Mouse (Mus musculus): ENCODE measurements at regions not wholly inside any gene's neighbourhood (a gene's known extent, or its start where the extent isn't known, plus 50 kb on each side); places are given as distances from the start of the nearest gene placed in this dataset.
"Not testable (repeated sequence)": the region's sequence is repeated elsewhere in the genome, so short reads cannot be mapped to it uniquely, and the experiment has no call there.

GRCm38 (mm10) chr13:69129056-69129620, 129.8 kb upstream of the Adcy2 start:
- Histone ChIP-seq H3K9me3 (ENCODE audit: control insufficient read depth, low read length) (no peaks in the 10 kb centered on the region), H3K36me3 (ENCODE audit: control insufficient read depth, insufficient read depth, low read length) (no peaks in the 10 kb centered on the region), H3K27me3 (ENCODE audit: control insufficient read depth, insufficient read depth, low read length) (no peaks in the 10 kb centered on the region), H3K27ac (replicated peaks; ENCODE audit: low read depth, low read length) (no peak overlapping the region), H3K4me3 (replicated peaks; ENCODE audit: low read length) (no peak overlapping the region), H3K9ac (ENCODE audit: low read depth, low read length, severe bottlenecking) (no peak overlapping the region), H3K4me2 (replicated peaks; ENCODE audit: low read depth, low read length, severe bottlenecking) (no peak overlapping the region), H3K4me1 (ENCODE audit: control insufficient read depth, insufficient read depth, low read length) (no peaks in the 10 kb centered on the region)
- ATAC-seq (ENCODE audit: low FRiP score, low read depth) (no peak), DNase-seq (ENCODE audit: low spot score) (no peak)
- 77% methylated on average over 8 of the region's 8 CpGs for whole genome bisulfite sequencing
- TF ChIP-seq POLR2A (IDR thresholded peaks at IDR 0.05; ENCODE audit: borderline replicate concordance, extremely low read depth, insufficient read depth, insufficient read length), result no peak

DNA sequence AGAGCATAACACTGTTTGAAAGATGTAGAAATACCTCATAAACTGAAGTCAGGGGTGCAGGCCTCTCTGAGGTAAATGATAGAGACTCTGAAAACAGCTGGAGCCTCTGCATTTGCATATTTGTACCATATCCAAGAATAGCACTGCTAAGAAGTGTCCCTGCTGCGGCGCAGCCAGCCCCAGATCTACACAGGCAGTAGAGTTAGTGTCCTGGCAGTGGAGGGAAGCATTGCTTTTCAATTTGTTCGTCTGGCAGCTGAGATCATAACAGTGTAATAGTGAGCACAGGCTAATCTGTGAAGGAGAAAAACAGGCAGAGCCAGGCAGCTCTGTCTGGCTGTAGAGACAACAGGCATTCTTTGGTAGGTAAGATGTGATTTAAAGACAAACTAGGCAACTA, 128.2 kb upstream of the Adcy2 start:
- Histone ChIP-seq H3K4me1 (ENCODE audit: control insufficient read depth, insufficient read depth, low read length) (no peaks in the 10 kb centered on the region), H3K36me3 (ENCODE audit: control insufficient read depth, insufficient read depth, low read length) (no peaks in the 10 kb centered on the region), H3K27me3 (ENCODE audit: control insufficient read depth, insufficient read depth, low read length) (no peaks in the 10 kb centered on the region), H3K4me2 (replicated peaks; ENCODE audit: low read depth, low read length, severe bottlenecking) (no peak overlapping the region), H3K9me3 (ENCODE audit: control insufficient read depth, low read length) (no peaks in the 10 kb centered on the region), H3K9ac (ENCODE audit: low read depth, low read length, severe bottlenecking) (no peak overlapping the region), H3K27ac (replicated peaks; ENCODE audit: low read depth, low read length) (no peak overlapping the region), H3K4me3 (replicated peaks; ENCODE audit: low read length) (no peak overlapping the region)
- DNase-seq (ENCODE audit: low spot score), result peak; percentile 35
- 50% methylated on average over 3 of the region's 3 CpGs for WGBS
- no peak for TF ChIP-seq POLR2A (IDR thresholded peaks at IDR 0.05; ENCODE audit: borderline replicate concordance, extremely low read depth, insufficient read depth, insufficient read length)
- peak; percentile 53 for ATAC-seq (ENCODE audit: low FRiP score, low read depth)

DNA sequence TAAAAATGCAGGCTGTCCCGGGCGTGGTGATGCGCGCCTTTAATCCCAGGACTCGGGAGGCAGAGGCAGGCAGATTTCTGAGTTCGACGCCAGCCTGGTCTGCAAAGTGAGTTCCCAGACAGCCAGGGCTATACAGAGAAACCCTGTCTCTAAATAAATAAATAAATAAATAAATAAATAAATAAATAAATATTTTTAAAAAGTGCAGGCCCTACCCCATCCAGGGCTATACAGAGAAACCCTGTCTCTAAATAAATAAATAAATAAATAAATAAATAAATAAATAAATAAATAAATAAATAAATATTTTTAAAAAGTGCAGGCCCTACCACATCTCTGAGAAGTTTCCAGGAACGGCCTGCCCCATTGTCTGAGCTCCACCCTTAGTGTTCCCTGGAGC, 119.4 kb upstream of the Adcy2 start:
- not testable (repeated sequence) for H3K9me3 ChIP-seq (ENCODE audit: control insufficient read depth, low read length); H3K36me3 ChIP-seq (ENCODE audit: control insufficient read depth, insufficient read depth, low read length); H3K4me3 ChIP-seq (replicated peaks; ENCODE audit: low read length); H3K27ac ChIP-seq (replicated peaks; ENCODE audit: low read depth, low read length); DNase-seq (ENCODE audit: low spot score); H3K4me1 ChIP-seq (ENCODE audit: control insufficient read depth, insufficient read depth, low read length); H3K27me3 ChIP-seq (ENCODE audit: control insufficient read depth, insufficient read depth, low read length); H3K4me2 ChIP-seq (replicated peaks; ENCODE audit: low read depth, low read length, severe bottlenecking); H3K9ac ChIP-seq (ENCODE audit: low read depth, low read length, severe bottlenecking)
- ATAC-seq (ENCODE audit: low FRiP score, low read depth), result peak; percentile 37; the same call in 1 of the 2 replicates
- WGBS, result 95% methylated on average over 8 of the region's 8 CpGs

- 65% methylated on average over 2 of the region's 2 CpGs for WGBS
- Histone ChIP-seq H3K4me2 (replicated peaks; ENCODE audit: low read depth, low read length, severe bottlenecking) (no peak overlapping the region), H3K4me3 (replicated peaks; ENCODE audit: low read length) (no peak overlapping the region), H3K4me1 (ENCODE audit: control insufficient read depth, insufficient read depth, low read length) (no peaks in the 10 kb centered on the region), H3K9ac (ENCODE audit: low read depth, low read length, severe bottlenecking) (no peak overlapping the region), H3K27me3 (ENCODE audit: control insufficient read depth, insufficient read depth, low read length) (no peaks in the 10 kb centered on the region), H3K9me3 (ENCODE audit: control insufficient read depth, low read length) (no peaks in the 10 kb centered on the region), H3K36me3 (ENCODE audit: control insufficient read depth, insufficient read depth, low read length) (no peaks in the 10 kb centered on the region), H3K27ac (replicated peaks; ENCODE audit: low read depth, low read length) (no peak overlapping the region)
- DNase-seq (ENCODE audit: low spot score) (no peak), ATAC-seq (ENCODE audit: low FRiP score, low read depth) (no peak)
- no peak for TF ChIP-seq POLR2A (IDR thresholded peaks at IDR 0.05; ENCODE audit: borderline replicate concordance, extremely low read depth, insufficient read depth, insufficient read length)
Observed at GRCm38 (mm10) chr13:69109168-69109567, 109.8 kb upstream of the Adcy2 start.

DNA sequence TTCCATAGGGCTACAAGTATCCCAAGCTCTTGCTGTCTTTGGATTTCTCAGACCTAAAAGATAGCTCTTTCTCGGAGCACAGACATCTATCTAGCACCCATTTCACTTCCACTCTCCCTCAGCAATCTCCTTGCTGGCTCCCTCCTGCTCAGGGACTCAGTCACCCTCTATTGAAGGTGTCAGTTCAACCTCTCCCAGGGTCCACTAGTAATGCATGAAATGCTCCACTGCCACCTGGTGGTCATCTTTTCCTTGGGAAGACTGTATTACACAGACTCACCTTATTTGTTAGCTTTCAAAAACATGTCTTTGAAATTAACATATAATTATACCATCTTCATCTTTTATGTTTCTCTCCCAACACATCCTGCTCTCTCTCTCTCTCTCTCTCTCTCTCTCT, 87.3 kb upstream of the Adcy2 start:
- no peaks in the 10 kb centered on the region for H3K27me3 ChIP-seq (ENCODE audit: control insufficient read depth, insufficient read depth, low read length)
- H3K36me3 ChIP-seq (ENCODE audit: control insufficient read depth, insufficient read depth, low read length), result no peaks in the 10 kb centered on the region
- WGBS, result 58% methylated on average over 1 of the region's 1 CpGs
- no peaks in the 10 kb centered on the region for H3K9me3 ChIP-seq (ENCODE audit: control insufficient read depth, low read length)
- H3K27ac ChIP-seq (replicated peaks; ENCODE audit: low read depth, low read length), result no peak overlapping the region
- TF ChIP-seq POLR2A (IDR thresholded peaks at IDR 0.05; ENCODE audit: borderline replicate concordance, extremely low read depth, insufficient read depth, insufficient read length), result no peak
- H3K4me1 ChIP-seq (ENCODE audit: control insufficient read depth, insufficient read depth, low read length), result no peaks in the 10 kb centered on the region
- ATAC-seq (ENCODE audit: low FRiP score, low read depth) (no peak), DNase-seq (ENCODE audit: low spot score) (peak; percentile 72)
- no peak overlapping the region for H3K4me3 ChIP-seq (replicated peaks; ENCODE audit: low read length)
- no peak overlapping the region for H3K4me2 ChIP-seq (replicated peaks; ENCODE audit: low read depth, low read length, severe bottlenecking)
- no peak overlapping the region for H3K9ac ChIP-seq (ENCODE audit: low read depth, low read length, severe bottlenecking)

DNA sequence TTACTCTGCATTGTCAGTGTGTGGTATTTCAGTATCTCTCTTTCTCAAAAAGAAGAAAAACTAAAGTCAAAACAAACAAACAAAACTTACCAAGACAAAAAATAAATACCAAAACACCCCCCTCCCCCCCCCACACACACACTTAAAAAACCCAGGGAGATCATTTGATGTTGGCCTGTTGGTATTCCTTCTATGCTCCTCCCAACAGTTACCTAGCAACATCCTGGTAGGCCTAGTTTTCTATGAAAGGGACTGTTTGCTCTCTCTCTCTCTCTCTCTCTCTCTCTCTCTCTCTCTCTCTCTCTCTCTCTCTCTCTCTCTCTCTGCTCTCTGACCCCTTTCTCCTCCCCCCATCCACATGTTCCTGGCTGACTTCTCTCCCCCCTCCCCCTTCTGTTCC, 71.0 kb upstream of the Adcy2 start:
- no peak overlapping the region for H3K4me3 ChIP-seq (replicated peaks; ENCODE audit: low read length)
- no peaks in the 10 kb centered on the region for H3K4me1 ChIP-seq (ENCODE audit: control insufficient read depth, insufficient read depth, low read length)
- no peak overlapping the region for H3K9ac ChIP-seq (ENCODE audit: low read depth, low read length, severe bottlenecking)
- H3K27me3 ChIP-seq (ENCODE audit: control insufficient read depth, insufficient read depth, low read length), result no peaks in the 10 kb centered on the region
- no peaks in the 10 kb centered on the region for H3K9me3 ChIP-seq (ENCODE audit: control insufficient read depth, low read length)
- no peak overlapping the region for H3K4me2 ChIP-seq (replicated peaks; ENCODE audit: low read depth, low read length, severe bottlenecking)
- no peak for TF ChIP-seq POLR2A (IDR thresholded peaks at IDR 0.05; ENCODE audit: borderline replicate concordance, extremely low read depth, insufficient read depth, insufficient read length)
- no peak for DNase-seq (ENCODE audit: low spot score)
- ATAC-seq (ENCODE audit: low FRiP score, low read depth), result no peak
- no peaks in the 10 kb centered on the region for H3K36me3 ChIP-seq (ENCODE audit: control insufficient read depth, insufficient read depth, low read length)
- H3K27ac ChIP-seq (replicated peaks; ENCODE audit: low read depth, low read length), result no peak overlapping the region

Measured in limb, embryonic 14.5 days (tissue).